Mouse (Mus musculus): ENCODE data around the gene Timm8a1. TPM values are rescaled to one million over a fixed set of nuclear protein-coding genes. Genes with fewer than 3 reads are reported as not detected.

The Timm8a1 gene
- 3.0 and 4.0 TPM in 2 replicates for polyA plus RNA-seq (2012; rRNA removed)

DNA sequence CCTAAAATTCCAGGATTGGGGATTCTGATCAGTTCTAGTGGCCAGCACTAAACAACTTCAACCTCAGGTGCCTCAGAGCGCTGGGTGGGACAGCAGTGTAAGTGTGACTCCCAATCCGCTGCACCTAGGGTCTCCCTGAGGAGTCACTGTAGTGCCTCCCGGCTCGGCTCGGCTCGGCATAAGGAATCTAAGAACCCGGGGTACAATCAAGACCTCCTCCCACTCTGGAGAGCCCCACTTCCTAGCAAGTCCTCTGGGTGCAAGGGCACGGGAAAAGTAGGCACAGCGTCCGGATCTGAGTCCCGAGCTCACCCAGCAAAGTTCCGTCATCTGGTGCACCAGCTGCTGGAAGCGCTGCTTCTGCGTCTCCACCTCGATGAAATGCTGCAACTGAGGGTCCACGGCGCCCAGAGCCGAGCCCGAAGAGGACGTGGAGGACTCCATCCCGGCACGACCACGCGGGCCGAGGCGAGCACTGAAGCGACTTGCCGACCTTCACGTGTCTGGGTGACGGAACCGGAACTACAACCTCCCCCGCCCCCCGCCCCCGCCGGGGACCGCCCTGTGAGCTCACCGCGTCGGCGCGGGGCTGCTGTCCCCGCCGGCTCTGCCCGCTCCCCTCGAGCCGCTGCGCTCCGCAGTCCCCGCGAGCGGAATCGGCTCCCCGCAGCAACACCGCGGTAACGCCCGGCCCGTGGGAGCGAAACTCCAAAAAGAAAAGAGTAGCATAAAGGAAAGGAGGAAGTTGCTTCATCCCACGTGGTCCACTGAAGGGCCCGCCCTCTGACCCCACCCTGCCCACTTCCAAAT is at the start of gene Timm8a1:
Gene Timm8a1, minus strand, starts transcription at position 721 of the 810 bp plus-strand sequence.
- 11% methylated on average over 56 of the region's 61 CpGs for WGBS
- DNase-seq (ENCODE audit: low read depth, low spot score) = no peak

GRCm38 (mm10) chrX:134589836-134590235 is 48.2 kb upstream of the Timm8a1 start:
- no peak for DNase-seq (ENCODE audit: low read depth, low spot score)
- WGBS = 27% methylated on average over 5 of the region's 5 CpGs

- WGBS = 74% methylated on average over 3 of the region's 3 CpGs
Measured at GRCm38 (mm10) chrX:134588997-134589396, 47.3 kb upstream of the Timm8a1 start.

DNA sequence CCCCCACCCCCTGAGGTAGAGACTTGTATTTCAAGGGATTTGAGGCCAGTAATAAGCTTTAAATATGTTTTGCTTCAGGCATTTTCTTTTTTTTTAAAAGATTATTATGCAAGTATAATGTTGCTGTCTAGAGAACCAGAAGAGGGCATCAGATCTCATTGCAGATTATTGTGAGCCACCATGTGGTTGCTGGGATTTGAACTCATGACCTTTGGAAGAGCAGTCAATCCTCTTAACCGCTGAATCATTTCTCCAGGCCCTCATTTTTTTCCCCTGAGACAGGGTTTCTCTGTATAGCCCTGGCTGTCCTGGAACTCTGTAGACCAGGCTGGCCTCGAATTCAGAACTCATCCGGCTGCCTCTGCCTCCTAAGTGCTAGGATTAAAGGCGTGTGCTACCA is 46.6 kb upstream of the Timm8a1 start:
- WGBS = 76% methylated on average over 4 of the region's 4 CpGs
- DNase-seq (ENCODE audit: low read depth, low spot score) = no peak

More at GRCm38 (mm10) chrX:134588997-134589396, 47.3 kb upstream of the Timm8a1 start:
- no peak for DNase-seq (ENCODE audit: low read depth, low spot score)

- no peak for DNase-seq (ENCODE audit: low read depth, low spot score)
- WGBS = 35% methylated on average over 8 of the region's 8 CpGs
Measured at GRCm38 (mm10) chrX:134586447-134586846, 44.8 kb upstream of the Timm8a1 start.

DNA sequence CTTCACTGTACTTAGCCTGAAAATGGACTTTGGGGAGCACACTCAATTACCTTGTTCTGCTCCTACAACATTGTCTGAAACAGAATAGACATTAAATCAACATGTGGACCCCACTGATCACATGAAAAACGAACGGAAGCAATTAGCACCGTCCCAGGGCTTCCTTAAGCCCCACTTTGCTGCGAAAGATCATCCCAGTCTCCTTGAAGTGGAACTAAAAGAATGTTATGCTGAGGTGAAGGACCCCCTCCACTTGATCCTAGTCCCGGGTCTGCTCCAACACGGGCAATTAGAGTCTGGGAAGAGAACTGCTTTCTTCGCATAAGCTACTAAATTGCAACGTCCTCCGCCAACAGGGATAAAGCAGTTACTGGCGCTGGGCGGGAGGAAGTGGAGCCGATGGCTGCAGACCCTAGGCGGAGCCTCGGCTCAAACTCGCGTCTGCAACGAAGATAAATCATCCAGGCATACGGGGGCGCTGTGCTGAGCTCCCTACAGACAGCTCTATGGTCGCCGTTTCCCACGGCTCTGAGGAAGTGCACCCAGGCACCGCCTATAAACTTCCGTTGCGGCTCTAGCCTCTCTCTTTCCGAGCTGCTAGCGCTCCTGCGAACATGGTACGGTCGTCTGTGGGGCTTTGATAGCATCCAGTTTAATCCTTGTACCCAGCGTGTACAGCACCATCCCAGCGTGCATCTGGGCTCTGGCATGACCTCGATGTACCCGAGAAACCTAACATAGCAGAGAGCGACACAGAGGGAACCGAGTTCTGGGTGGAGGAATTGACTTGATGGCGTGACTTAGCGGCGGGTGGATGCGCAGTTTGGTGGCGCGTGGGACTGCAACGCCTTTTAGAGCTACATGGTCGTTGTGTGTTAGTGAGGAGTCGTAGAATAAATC is 43.7 kb upstream of the Timm8a1 start, which contains the start of gene Rpl36a:
Gene Rpl36a, plus strand, starts transcription at position 552 of the 900 bp plus-strand sequence.
- DNase-seq (ENCODE audit: low read depth, low spot score) = peak; percentile 46
- 15% methylated on average over 45 of the region's 45 CpGs for WGBS

DNA sequence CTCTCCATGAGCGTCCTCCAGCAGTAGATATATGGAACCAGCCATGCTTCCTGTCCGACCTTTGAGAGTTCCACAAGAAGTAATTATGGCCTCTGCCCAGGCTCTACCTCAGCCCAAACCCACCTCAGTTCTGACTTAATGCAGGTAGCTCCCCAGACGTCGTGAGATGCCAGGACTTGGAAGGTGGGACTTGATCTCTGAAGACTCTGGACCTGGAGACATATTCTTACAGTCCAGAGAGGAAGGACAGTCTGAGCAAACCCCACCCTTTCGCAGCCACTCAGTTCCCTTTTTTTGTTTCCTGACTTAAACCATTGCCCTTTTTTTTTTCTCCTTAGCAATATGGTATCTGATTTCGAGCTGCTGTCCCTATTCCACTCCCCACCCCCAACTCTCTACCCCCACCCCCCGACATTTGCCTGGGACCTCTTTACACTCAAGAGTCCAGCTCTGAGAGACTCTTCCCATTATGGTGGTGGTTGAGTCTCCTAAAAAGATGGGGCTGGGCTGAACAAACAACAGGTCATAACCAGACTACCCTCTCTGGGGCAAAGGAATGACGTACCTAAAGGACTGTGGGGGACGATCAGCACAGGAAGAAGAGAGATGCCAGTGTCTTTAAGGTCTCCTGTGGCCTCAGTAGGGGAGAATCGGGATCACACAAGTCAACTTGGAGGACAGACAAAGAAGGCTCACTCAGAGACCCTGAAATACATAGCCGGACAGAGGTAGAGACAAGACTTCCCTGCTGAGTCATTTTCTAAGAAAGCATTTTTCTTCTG is 41.4 kb upstream of the Timm8a1 start, which contains the start of gene Btk:
Gene Btk, minus strand, starts transcription at position 683 of the 782 bp plus-strand sequence.
- DNase-seq (ENCODE audit: low read depth, low spot score) = no peak
- WGBS = 75% methylated on average over 11 of the region's 11 CpGs

GRCm38 (mm10) chrX:134582270-134582669 is 40.6 kb upstream of the Timm8a1 start:
- DNase-seq (ENCODE audit: low read depth, low spot score) = no peak
- WGBS = 76% methylated on average over 11 of the region's 11 CpGs

GRCm38 (mm10) chrX:134580528-134581305 is 39.1 kb upstream of the Timm8a1 start:
- no peak for DNase-seq (ENCODE audit: low read depth, low spot score)
- 81% methylated on average over 14 of the region's 14 CpGs for WGBS

GRCm38 (mm10) chrX:134577896-134578295 is 36.2 kb upstream of the Timm8a1 start:
- 83% methylated on average over 4 of the region's 4 CpGs for WGBS
- DNase-seq (ENCODE audit: low read depth, low spot score) = no peak

- DNase-seq (ENCODE audit: low read depth, low spot score) = no peak
- WGBS = 75% methylated on average over 8 of the region's 8 CpGs
Measured at GRCm38 (mm10) chrX:134566536-134567222, 25.0 kb upstream of the Timm8a1 start.

GRCm38 (mm10) chrX:134564326-134564725 is 22.7 kb upstream of the Timm8a1 start:
- DNase-seq (ENCODE audit: low read depth, low spot score) = no peak
- 80% methylated on average over 4 of the region's 4 CpGs for WGBS

GRCm38 (mm10) chrX:134554425-134554824 is 12.8 kb upstream of the Timm8a1 start:
- WGBS = 45% methylated on average over 6 of the region's 6 CpGs
- no peak for DNase-seq (ENCODE audit: low read depth, low spot score)

DNA sequence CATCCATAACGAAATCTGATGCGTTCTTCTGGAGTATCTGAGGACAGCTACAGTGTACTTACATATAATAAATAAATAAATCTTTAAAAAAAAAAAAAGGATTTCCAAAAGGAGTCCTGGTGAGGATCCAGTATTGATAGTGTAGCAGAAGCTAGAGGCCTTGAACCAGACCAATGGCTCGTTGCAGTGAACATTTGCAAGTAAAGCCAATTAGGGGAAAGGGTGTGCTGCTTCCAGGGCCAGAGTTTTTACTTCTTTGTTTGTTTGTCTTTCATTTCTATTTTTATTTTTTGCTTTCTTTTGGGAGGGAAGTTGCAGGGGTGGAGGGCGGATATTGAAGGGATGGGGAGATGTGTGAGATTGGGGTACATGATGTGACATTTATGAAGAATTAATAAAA is 11.7 kb upstream of the Timm8a1 start:
- DNase-seq (ENCODE audit: low read depth, low spot score) = no peak
- 80% methylated on average over 4 of the region's 4 CpGs for WGBS

- 28% methylated on average over 5 of the region's 5 CpGs for WGBS
- no peak for DNase-seq (ENCODE audit: low read depth, low spot score)
Measured at GRCm38 (mm10) chrX:134550903-134551302, 9.2 kb upstream of the Timm8a1 start.

GRCm38 (mm10) chrX:134547330-134547729 is 5.7 kb upstream of the Timm8a1 start:
- no peak for DNase-seq (ENCODE audit: low read depth, low spot score)
- WGBS = 86% methylated on average over 4 of the region's 4 CpGs

- DNase-seq (ENCODE audit: low read depth, low spot score) = no peak
- 9% methylated on average over 6 of the region's 6 CpGs for WGBS
Measured at GRCm38 (mm10) chrX:134541955-134542308, 267 bp upstream of the Timm8a1 start.

- DNase-seq (ENCODE audit: low read depth, low spot score) = no peak
- 15% methylated on average over 12 of the region's 12 CpGs for WGBS
Measured at GRCm38 (mm10) chrX:134540414-134541135, 1.1 kb downstream of the Timm8a1 start.

Data from large intestine, adult 2 months (tissue).